Mouse (Mus musculus) neural tube, embryonic 12.5 days (tissue): ENCODE data around the gene Gltp. TPM values are rescaled to one million over a fixed set of nuclear protein-coding genes. Genes with fewer than 3 reads are reported as not detected.
A peak's percentile ranks its signal among the peaks of the same experiment; 100 is the strongest.

Source experiments
- ATAC-seq: fragments of 200-750 bp; cut with Nextera tagmentation; 2 replicates; pipeline ENCODE4 v1.8.0; 2017; ENCODE audit warnings: low read depth, mild to moderate bottlenecking, moderate TSS enrichment, moderate library complexity; ENCODE audit not compliant: low FRiP score
- H3K27ac ChIP-seq: fragments of 300-500 bp; sonication (generic); 2 replicates; pipeline ENCODE4 v1.5.1; 2016
- H3K27me3 ChIP-seq: fragments of 300-500 bp; sonication (generic); replicated peaks from 2 replicates; pipeline ENCODE4 v1.6.1; 2016; ENCODE audit warnings: mild to moderate bottlenecking
- H3K36me3 ChIP-seq: fragments of 300-500 bp; sonication (generic); 2 replicates; pipeline ENCODE4 v1.6.1; 2016; ENCODE audit warnings: mild to moderate bottlenecking
- H3K4me1 ChIP-seq: fragments of 300-500 bp; sonication (generic); 2 replicates; pipeline ENCODE4 v1.6.1; 2016
- H3K4me2 ChIP-seq: fragments of 300-500 bp; sonication (generic); replicated peaks from 2 replicates; pipeline ENCODE4 v1.6.1; 2016; ENCODE audit warnings: mild to moderate bottlenecking
- H3K4me3 ChIP-seq: fragments of 300-500 bp; sonication (generic); 2 replicates; pipeline ENCODE4 v1.5.1; 2016
- H3K9ac ChIP-seq: fragments of 300-500 bp; sonication (generic); 2 replicates; pipeline ENCODE4 v1.6.1; 2016; ENCODE audit warnings: mild to moderate bottlenecking
- H3K9me3 ChIP-seq: fragments of 300-500 bp; sonication (generic); 2 replicates; pipeline ENCODE4 v1.6.1; 2016; ENCODE audit warnings: mild to moderate bottlenecking
- WGBS: fragments of 180-500 bp; shearing (Covaris S2); methylation state at CpG from one replicate; pipeline ENCODE4 v1.1.7; 2016; 5-methylcytosine and 5-hydroxymethylcytosine counted together
- polyA plus RNA-seq: library from polyadenylated mRNA; unstranded; fragments of >200 nt; fragmentation: Nextera tagmentation; extraction: Ambion mirVana; gene quantifications from 2 replicates; pipeline ENCODE4 v1.2.1, GENCODE M21; 2016

The Gltp gene
- polyA plus RNA-seq, 1 experiment from 2014 or later: 61.0 TPM

DNA sequence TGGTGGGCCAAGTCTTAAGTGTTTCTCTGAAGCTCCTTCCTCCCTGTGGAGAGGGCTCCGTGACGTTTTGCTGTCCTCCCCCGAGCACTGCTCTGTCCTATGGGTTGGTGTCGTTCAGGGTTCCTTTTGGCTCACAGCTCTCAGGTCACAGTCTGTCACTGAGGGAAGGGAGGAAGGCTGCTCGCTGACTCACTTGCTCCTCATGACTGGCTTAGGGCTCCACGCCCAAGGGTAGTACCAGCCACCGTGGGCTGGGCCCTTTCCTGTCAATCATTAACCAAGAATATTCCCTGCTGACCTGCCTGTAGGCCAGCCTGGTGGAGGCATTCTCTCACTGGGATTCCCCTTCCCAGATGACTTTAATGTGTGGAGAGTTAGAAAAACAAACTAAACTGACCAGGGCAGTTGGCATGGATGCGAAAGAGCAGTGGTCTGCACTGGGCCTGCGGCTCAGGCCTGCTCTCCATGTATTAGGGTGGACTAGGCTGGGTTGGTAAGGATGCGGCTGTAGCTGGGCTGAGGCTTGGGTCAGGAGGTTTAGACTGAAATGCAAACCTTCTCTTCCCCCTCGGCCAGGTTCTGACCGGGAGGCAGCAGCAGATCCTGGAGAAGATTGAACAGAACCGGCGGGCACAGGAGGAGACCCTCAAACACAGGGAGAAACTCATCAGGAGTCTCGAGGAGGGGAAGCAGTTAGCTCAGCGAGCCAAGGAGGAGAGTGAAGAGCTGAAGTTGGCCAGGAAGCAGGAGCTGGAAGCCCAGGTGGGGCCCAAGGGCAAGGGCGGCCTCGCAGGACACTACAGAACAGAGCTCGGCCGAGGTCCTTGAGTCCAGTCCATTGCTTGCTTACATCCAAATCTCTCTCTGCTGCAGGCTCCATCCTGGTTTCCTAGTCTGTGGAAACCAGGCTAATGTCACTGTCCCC, 28.5 kb upstream of the Gltp start:
- no peak for ATAC-seq
- no peaks in the 10 kb centered on the region for H3K9me3 ChIP-seq
- H3K27me3 ChIP-seq: no peaks in the 10 kb centered on the region
- H3K36me3 ChIP-seq: peaks cover 95% of the 10 kb centered on the region
- no peak overlapping the region for H3K27ac ChIP-seq
- no peak overlapping the region for H3K4me2 ChIP-seq
- WGBS: 91% methylated on average over 20 of the region's 20 CpGs
- H3K4me3 ChIP-seq: no peak overlapping the region
- H3K4me1 ChIP-seq: no peaks in the 10 kb centered on the region
- no peak overlapping the region for H3K9ac ChIP-seq

GRCm38 (mm10) chr5:114718483-114718882, 27.7 kb upstream of the Gltp start:
- ATAC-seq: no peak
- H3K27me3 ChIP-seq: no peaks in the 10 kb centered on the region
- H3K4me1 ChIP-seq: no peaks in the 10 kb centered on the region
- peaks cover 95% of the 10 kb centered on the region for H3K36me3 ChIP-seq
- H3K4me3 ChIP-seq: no peak overlapping the region
- no peak overlapping the region for H3K9ac ChIP-seq
- H3K4me2 ChIP-seq: no peak overlapping the region
- H3K27ac ChIP-seq: no peak overlapping the region
- H3K9me3 ChIP-seq: no peaks in the 10 kb centered on the region
- 90% methylated on average over 13 of the region's 13 CpGs for WGBS

- 93% methylated on average over 8 of the region's 8 CpGs for WGBS
These were observed 27.2 kb upstream of the Gltp start for GRCm38 (mm10) chr5:114717937-114718336.

DNA sequence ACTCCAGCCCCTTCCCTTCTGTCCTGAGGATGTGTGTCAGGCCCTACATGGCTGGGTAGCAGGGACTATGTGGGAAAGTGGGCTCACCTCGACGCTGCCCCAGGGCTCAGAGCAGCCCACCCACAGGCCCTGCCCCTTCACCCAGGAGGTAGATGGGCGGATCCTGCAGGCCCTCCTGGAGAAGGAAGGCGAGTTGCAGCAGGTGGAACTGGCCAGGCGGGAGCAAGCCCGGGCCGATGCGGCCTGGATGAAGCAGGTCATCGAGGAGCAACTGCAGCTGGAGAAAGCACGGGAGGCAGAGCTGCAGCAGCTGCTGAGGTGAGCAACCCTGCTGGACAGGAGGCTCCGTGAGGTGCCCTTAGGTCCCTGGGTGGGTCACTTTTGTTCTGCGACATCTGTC, 26.5 kb upstream of the Gltp start:
- H3K36me3 ChIP-seq: peaks cover 95% of the 10 kb centered on the region
- H3K4me2 ChIP-seq: no peak overlapping the region
- ATAC-seq: no peak
- WGBS: 92% methylated on average over 12 of the region's 12 CpGs
- H3K4me1 ChIP-seq: no peaks in the 10 kb centered on the region
- no peaks in the 10 kb centered on the region for H3K27me3 ChIP-seq
- H3K9ac ChIP-seq: no peak overlapping the region
- H3K4me3 ChIP-seq: no peak overlapping the region
- H3K9me3 ChIP-seq: no peaks in the 10 kb centered on the region
- H3K27ac ChIP-seq: no peak overlapping the region

More at GRCm38 (mm10) chr5:114717937-114718336, 27.2 kb upstream of the Gltp start:
- Histone ChIP-seq H3K36me3 (peaks cover 98% of the 10 kb centered on the region), H3K4me1 (no peaks in the 10 kb centered on the region), H3K4me3 (no peak overlapping the region), H3K4me2 (no peak overlapping the region), H3K9me3 (no peaks in the 10 kb centered on the region), H3K27me3 (no peaks in the 10 kb centered on the region), H3K9ac (no peak overlapping the region), H3K27ac (no peak overlapping the region)
- no peak for ATAC-seq

GRCm38 (mm10) chr5:114714551-114714950, 23.8 kb upstream of the Gltp start:
- Histone ChIP-seq H3K4me1 (no peaks in the 10 kb centered on the region), H3K27ac (no peak overlapping the region), H3K9ac (no peak overlapping the region), H3K36me3 (peaks cover 91% of the 10 kb centered on the region), H3K4me2 (no peak overlapping the region), H3K27me3 (no peaks in the 10 kb centered on the region), H3K9me3 (no peaks in the 10 kb centered on the region), H3K4me3 (no peak overlapping the region)
- WGBS: 91% methylated on average over 18 of the region's 18 CpGs
- ATAC-seq: no peak

DNA sequence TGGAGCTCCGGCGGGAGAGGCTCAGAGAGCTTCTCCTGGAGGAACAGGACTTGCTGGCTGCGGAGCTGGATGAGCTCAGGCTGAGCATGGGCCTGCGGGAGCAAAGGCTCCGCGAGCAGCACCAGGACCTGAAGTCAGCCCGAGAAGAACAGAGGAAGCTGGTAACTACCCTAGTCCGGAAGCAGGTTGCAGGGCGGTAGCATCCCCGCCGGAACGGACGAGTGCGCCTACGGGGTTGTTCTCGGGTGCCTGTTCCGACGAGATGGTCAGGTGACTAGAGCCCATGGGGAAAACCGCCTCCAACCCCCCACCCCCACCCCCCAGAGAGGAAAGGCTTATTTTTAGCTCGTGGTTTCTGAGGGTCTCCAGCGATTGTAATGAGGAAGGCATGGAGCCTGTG, 18.6 kb upstream of the Gltp start:
- Histone ChIP-seq H3K27ac (no peak overlapping the region), H3K4me3 (no peak overlapping the region), H3K27me3 (no peaks in the 10 kb centered on the region), H3K9me3 (no peaks in the 10 kb centered on the region), H3K9ac (no peak overlapping the region), H3K36me3 (peaks cover 46% of the 10 kb centered on the region), H3K4me1 (peaks cover 9% of the 10 kb centered on the region), H3K4me2 (no peak overlapping the region)
- 95% methylated on average over 21 of the region's 21 CpGs for WGBS
- no peak for ATAC-seq

GRCm38 (mm10) chr5:114708491-114708890, 17.7 kb upstream of the Gltp start:
- WGBS: 59% methylated on average over 15 of the region's 15 CpGs
- peak overlapping the region; percentile 69 for H3K9ac ChIP-seq
- no peaks in the 10 kb centered on the region for H3K9me3 ChIP-seq
- H3K4me1 ChIP-seq: peaks cover 9% of the 10 kb centered on the region
- H3K36me3 ChIP-seq: peaks cover 37% of the 10 kb centered on the region
- peak overlapping the region; percentile 79 for H3K4me3 ChIP-seq
- no peaks in the 10 kb centered on the region for H3K27me3 ChIP-seq
- no peak overlapping the region for H3K27ac ChIP-seq
- peak overlapping the region; percentile 70 for H3K4me2 ChIP-seq
- ATAC-seq: no peak

- peaks cover 9% of the 10 kb centered on the region for H3K4me1 ChIP-seq
- H3K4me2 ChIP-seq: peak within 1 kb of the TSS; percentile 70
- ATAC-seq: peak; percentile 80
- peak within 1 kb of the TSS; percentile 79 for H3K4me3 ChIP-seq
- H3K9me3 ChIP-seq: no peaks in the 10 kb centered on the region
- WGBS: 3% methylated on average over 49 of the region's 49 CpGs
- no peaks in the 10 kb centered on the region for H3K27me3 ChIP-seq
- H3K9ac ChIP-seq: peak within 1 kb of the TSS; percentile 69
- peaks cover 30% of the 10 kb centered on the region for H3K36me3 ChIP-seq
- no peak within 1 kb of the TSS for H3K27ac ChIP-seq
These were observed 16.7 kb upstream of the Gltp start, which contains the start of gene Tchp for GRCm38 (mm10) chr5:114707265-114708068. TSS of gene Tchp (plus strand) at chr5:114707760.

- ATAC-seq: no peak
- no peaks in the 10 kb centered on the region for H3K4me1 ChIP-seq
- H3K9ac ChIP-seq: no peak overlapping the region
- H3K27ac ChIP-seq: no peak overlapping the region
- no peaks in the 10 kb centered on the region for H3K36me3 ChIP-seq
- no peaks in the 10 kb centered on the region for H3K9me3 ChIP-seq
- no peak overlapping the region for H3K4me2 ChIP-seq
- H3K4me3 ChIP-seq: no peak overlapping the region
- WGBS: 64% methylated on average over 14 of the region's 14 CpGs
- no peaks in the 10 kb centered on the region for H3K27me3 ChIP-seq
These were observed 11.9 kb upstream of the Gltp start for GRCm38 (mm10) chr5:114702403-114703392.

DNA sequence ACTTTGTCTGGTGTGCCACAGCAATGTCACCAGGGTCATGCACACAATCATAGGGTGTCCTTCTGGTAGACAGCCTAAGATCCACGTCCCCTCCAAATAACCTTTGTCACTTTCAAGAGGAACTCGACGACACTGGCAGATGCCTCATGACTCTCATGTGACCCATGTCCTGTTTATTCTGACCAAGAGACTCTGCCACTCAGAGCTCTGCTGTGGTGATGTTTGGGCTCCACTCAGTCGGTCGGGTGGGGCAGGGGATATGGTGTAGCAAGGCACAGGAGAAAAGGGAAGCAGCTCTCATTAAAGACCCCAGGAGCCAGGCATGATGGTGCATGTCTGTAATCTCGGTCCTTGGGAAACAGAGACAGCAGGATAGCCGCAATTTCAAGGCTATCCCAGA, 8.2 kb upstream of the Gltp start:
- 63% methylated on average over 7 of the region's 7 CpGs for WGBS
- no peak overlapping the region for H3K9ac ChIP-seq
- no peak overlapping the region for H3K4me3 ChIP-seq
- H3K27ac ChIP-seq: no peak overlapping the region
- H3K9me3 ChIP-seq: no peaks in the 10 kb centered on the region
- H3K4me1 ChIP-seq: no peaks in the 10 kb centered on the region
- no peaks in the 10 kb centered on the region for H3K36me3 ChIP-seq
- no peak for ATAC-seq
- H3K4me2 ChIP-seq: no peak overlapping the region
- no peaks in the 10 kb centered on the region for H3K27me3 ChIP-seq

DNA sequence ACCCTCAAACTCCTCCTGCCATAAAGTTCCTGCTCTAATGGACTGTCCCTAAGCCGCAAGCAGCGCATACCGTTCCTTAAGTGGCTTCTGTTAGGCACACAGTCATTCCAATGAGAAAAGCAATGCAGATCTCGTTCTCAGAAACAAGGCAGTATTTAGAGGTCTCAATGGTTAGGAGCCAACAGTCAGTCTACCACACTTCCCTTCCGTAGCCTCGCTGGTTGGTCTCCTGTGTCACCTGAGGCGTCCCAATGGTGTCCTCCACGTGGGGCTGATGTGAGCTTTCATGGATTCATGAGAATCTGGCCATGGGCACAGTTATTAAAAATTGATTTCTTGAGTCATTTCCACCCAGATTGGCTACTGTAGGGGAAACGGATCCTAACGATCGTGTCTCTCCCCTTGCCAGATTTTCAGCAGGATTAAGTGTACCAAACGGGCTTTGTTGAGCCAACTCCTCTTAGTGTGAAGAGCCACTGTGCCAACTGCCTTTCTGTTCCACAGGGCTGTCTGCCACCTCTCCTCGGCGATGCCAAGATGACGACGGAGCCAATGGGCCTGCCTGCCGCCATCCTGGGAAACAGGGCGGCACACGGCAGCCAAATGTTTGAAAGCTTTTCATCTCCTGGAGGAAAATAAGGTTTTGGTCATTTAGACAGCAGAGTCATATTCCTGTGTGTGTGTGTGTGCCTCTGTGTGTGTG, 7.4 kb upstream of the Gltp start:
- Histone ChIP-seq H3K9me3 (no peaks in the 10 kb centered on the region), H3K36me3 (no peaks in the 10 kb centered on the region), H3K27ac (no peak overlapping the region), H3K4me2 (no peak overlapping the region), H3K9ac (no peak overlapping the region), H3K4me1 (no peaks in the 10 kb centered on the region), H3K4me3 (no peak overlapping the region), H3K27me3 (no peaks in the 10 kb centered on the region)
- whole genome bisulfite sequencing: 86% methylated on average over 19 of the region's 19 CpGs
- no peak for ATAC-seq
